Mouse (Mus musculus) limb, embryonic 14.5 days (tissue): ENCODE measurements at regions not wholly inside any gene's neighbourhood (a gene's known extent, or its start where the extent isn't known, plus 50 kb on each side); places are given as distances from the start of the nearest gene placed in this dataset.

Source experiments
- ATAC-seq: fragments of 200-750 bp; cut with Nextera tagmentation; 2 replicates; pipeline ENCODE4 v1.8.0; 2017; ENCODE audit warnings: low read depth, moderate number of reproducible peaks, moderate TSS enrichment; ENCODE audit not compliant: low FRiP score
- DNase-seq: peaks from one replicate; pipeline ENCODE4 v3.0.0-alpha.2; 2015; ENCODE audit warnings: low spot score
- H3K27ac ChIP-seq: fragments of 300-500 bp; sonication (generic); replicated peaks from 2 replicates; pipeline ENCODE4 v1.5.1; 2014; ENCODE audit warnings: low read depth, mild to moderate bottlenecking, low read length, moderate library complexity, mixed read lengths
- H3K27me3 ChIP-seq: fragments of 300-500 bp; sonication (generic); 2 replicates; pipeline ENCODE4 v1.6.1; 2014; ENCODE audit warnings: low read length, mixed read lengths; ENCODE audit not compliant: control insufficient read depth, insufficient read depth
- H3K36me3 ChIP-seq: fragments of 300-500 bp; sonication (generic); 2 replicates; pipeline ENCODE4 v1.6.1; 2014; ENCODE audit warnings: mild to moderate bottlenecking, low read length, moderate library complexity, mixed read lengths; ENCODE audit not compliant: control insufficient read depth, insufficient read depth
- H3K4me1 ChIP-seq: fragments of 300-500 bp; sonication (generic); 2 replicates; pipeline ENCODE4 v1.6.1; 2014; ENCODE audit warnings: antibody characterized with exemption, low read length, mixed read lengths; ENCODE audit not compliant: control insufficient read depth, insufficient read depth
- H3K4me2 ChIP-seq: fragments of 300-500 bp; sonication (generic); replicated peaks from 2 replicates; pipeline ENCODE4 v1.6.1; 2014; ENCODE audit warnings: low read depth, mild to moderate bottlenecking, low read length, moderate library complexity; ENCODE audit not compliant: severe bottlenecking
- H3K4me3 ChIP-seq: fragments of 300-500 bp; sonication (generic); replicated peaks from 2 replicates; pipeline ENCODE4 v1.5.1; 2014; ENCODE audit warnings: low read length
- H3K9ac ChIP-seq: fragments of 300-500 bp; sonication (generic); 2 replicates; pipeline ENCODE4 v1.6.1; 2014; ENCODE audit warnings: mild to moderate bottlenecking, low read depth, low read length, moderate library complexity; ENCODE audit not compliant: severe bottlenecking
- H3K9me3 ChIP-seq: fragments of 300-500 bp; sonication (generic); 2 replicates; pipeline ENCODE4 v1.6.1; 2016; ENCODE audit warnings: low read length; ENCODE audit not compliant: control insufficient read depth
- POLR2A ChIP-seq: fragments of 200-500 bp; IDR thresholded peaks from 2 replicates; pipeline ENCODE4 v1.8.0; 2012; ENCODE audit warnings: inconsistent platforms, mild to moderate bottlenecking, moderate library complexity, borderline replicate concordance; ENCODE audit not compliant: insufficient read depth, insufficient read length; ENCODE audit errors: extremely low read depth
- WGBS: fragments of 180-500 bp; shearing (Covaris S2); extraction: QIAGEN DNeasy Blood & Tissue Kit; methylation state at CpG from one replicate; pipeline ENCODE4 v1.1.7; 2014; 5-methylcytosine and 5-hydroxymethylcytosine counted together

DNA sequence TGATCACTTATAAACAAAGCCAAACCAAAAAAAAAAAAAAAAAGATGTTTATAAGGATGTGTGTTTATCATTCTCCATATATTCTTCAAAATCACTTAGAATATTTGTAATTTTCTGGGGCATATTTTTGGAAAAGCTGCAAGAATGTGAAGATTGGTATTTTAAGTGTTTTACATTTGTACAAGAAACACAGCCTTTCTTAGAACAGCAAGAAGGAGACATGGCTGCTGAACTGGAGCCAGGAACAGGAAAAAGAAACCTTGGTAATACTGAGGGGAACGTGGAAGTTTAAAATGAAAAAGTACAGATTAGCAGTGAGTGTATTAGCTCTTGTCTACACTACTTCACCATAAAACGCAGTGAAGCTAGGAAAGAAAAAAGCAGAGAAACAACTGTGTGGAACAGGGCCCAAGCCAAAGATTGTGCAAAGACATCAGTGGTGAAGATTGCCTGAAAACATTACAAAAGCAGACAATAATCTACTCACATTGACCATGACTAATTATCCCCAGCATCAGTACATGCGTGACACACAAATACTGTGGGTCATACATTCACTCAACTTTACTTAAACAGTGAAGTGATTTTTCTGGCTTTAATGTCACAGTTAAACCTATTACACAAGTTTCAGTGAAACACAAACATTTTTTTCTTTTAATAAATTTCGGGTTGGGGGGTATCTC is 122.8 kb upstream of the Vegfc start:
- 67% methylated on average over 4 of the region's 4 CpGs for WGBS
- Histone ChIP-seq H3K27ac (no peak overlapping the region), H3K36me3 (no peaks in the 10 kb centered on the region), H3K27me3 (no peaks in the 10 kb centered on the region), H3K4me2 (no peak overlapping the region), H3K9me3 (no peaks in the 10 kb centered on the region), H3K4me3 (no peak overlapping the region), H3K9ac (no peak overlapping the region), H3K4me1 (no peaks in the 10 kb centered on the region)
- no peak for TF ChIP-seq POLR2A
- DNase-seq (no peak), ATAC-seq (no peak)

DNA sequence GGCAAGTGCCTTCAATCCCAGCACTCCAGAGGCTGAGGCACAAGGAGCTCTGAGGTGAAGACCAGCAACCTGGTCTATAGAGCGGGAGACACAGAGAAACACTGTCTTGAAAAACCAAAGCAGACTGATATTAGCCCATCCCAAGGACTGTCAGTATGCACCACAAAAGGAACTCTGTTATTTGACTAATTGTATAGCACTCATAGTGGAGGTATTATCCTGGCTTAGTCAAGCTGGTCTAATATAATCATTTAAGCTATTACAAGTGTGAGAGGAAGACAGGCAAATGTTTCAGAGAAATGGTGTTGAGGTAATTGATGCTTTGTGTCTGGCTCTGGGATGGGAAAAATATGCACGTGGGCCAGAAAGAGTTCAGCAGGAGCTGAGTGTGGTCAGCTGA is 121.3 kb upstream of the Vegfc start:
- no peak for ATAC-seq
- no peak for TF ChIP-seq POLR2A
- 64% methylated on average over 2 of the region's 2 CpGs for WGBS

DNA sequence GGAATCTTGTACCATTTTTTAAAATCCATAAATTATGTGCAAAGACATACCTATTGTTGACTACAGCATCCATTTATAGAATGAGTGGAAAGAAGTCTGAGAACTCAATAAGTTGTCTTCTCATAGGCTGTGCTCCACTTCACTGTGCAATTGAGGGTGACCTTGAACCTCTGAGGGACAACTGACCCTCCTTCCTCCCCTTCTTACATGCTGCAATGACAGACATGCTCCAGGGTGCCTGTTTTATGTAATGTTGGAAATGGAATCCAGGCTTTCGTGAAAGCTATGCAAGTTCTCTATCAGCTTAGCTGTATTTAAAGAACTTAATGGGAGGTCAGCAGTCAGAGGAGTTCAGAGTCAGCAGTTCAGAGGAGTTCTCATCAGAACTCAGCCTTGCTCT is 118.9 kb upstream of the Vegfc start:
- H3K9me3 ChIP-seq: no peaks in the 10 kb centered on the region
- TF ChIP-seq POLR2A: no peak
- H3K27ac ChIP-seq: no peak overlapping the region
- no peak overlapping the region for H3K9ac ChIP-seq
- H3K36me3 ChIP-seq: no peaks in the 10 kb centered on the region
- DNase-seq (no peak), ATAC-seq (no peak)
- no peak overlapping the region for H3K4me3 ChIP-seq
- no peak overlapping the region for H3K4me2 ChIP-seq
- no peaks in the 10 kb centered on the region for H3K27me3 ChIP-seq
- no peaks in the 10 kb centered on the region for H3K4me1 ChIP-seq
- WGBS: 56% methylated on average over 1 of the region's 1 CpGs

More for the DNA sequence above, 121.3 kb upstream of the Vegfc start:
- H3K4me1 ChIP-seq: no peaks in the 10 kb centered on the region
- H3K9ac ChIP-seq: no peak overlapping the region
- H3K4me2 ChIP-seq: no peak overlapping the region
- H3K36me3 ChIP-seq: no peaks in the 10 kb centered on the region
- no peak for DNase-seq
- no peaks in the 10 kb centered on the region for H3K27me3 ChIP-seq
- H3K27ac ChIP-seq: no peak overlapping the region
- H3K9me3 ChIP-seq: no peaks in the 10 kb centered on the region
- no peak overlapping the region for H3K4me3 ChIP-seq

DNA sequence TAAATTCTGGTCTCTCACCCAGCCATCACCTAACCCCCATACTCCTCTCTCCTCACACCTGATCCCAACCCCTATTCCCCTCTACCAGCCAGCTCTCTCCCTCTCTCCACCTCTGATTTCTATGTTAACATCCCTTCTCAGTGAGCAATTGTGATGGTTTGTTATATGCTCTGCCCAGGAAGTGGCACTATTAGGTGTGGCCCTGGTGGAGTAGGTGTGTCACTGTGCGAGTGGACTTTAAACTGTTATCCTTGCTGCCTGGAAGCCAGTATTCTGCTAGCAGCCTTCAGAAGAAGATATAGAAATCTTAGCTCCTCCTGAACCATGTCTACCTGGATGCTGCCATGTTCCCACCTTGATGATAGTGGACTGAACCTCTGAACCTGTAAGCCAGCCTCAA is 114.4 kb upstream of the Vegfc start:
- ATAC-seq (no peak), DNase-seq (no peak)
- H3K4me3 ChIP-seq: no peak overlapping the region
- no peaks in the 10 kb centered on the region for H3K27me3 ChIP-seq
- H3K9me3 ChIP-seq: no peaks in the 10 kb centered on the region
- H3K36me3 ChIP-seq: no peaks in the 10 kb centered on the region
- H3K4me1 ChIP-seq: no peaks in the 10 kb centered on the region
- WGBS: 97% methylated on average over 1 of the region's 1 CpGs
- H3K27ac ChIP-seq: no peak overlapping the region
- H3K4me2 ChIP-seq: no peak overlapping the region
- H3K9ac ChIP-seq: no peak overlapping the region
- TF ChIP-seq POLR2A: no peak

DNA sequence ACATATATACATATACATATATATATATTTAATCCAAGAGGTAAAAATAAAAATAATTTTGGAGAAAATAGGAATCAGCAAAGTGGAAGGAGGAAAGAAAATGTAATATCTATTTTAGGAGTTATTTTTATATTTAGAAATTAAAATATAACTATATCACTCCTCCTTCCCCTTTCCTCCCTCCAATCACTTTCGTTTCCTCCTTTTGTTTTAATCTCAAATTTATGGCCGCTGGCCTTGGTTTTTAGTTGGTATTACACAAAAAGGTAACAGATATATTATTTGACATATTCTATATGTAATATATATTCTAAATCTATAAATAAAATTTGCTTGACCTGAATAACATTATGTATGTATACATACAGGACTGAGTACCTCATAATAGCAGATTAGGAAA is 93.1 kb upstream of the Vegfc start:
- no peaks in the 10 kb centered on the region for H3K27me3 ChIP-seq
- no peak overlapping the region for H3K4me3 ChIP-seq
- DNase-seq: no peak
- H3K27ac ChIP-seq: no peak overlapping the region
- no peak overlapping the region for H3K4me2 ChIP-seq
- H3K36me3 ChIP-seq: no peaks in the 10 kb centered on the region
- H3K9ac ChIP-seq: no peak overlapping the region
- 88% methylated on average over 2 of the region's 2 CpGs for WGBS
- H3K4me1 ChIP-seq: no peaks in the 10 kb centered on the region
- TF ChIP-seq POLR2A: no peak
- no peaks in the 10 kb centered on the region for H3K9me3 ChIP-seq
- ATAC-seq: no peak

DNA sequence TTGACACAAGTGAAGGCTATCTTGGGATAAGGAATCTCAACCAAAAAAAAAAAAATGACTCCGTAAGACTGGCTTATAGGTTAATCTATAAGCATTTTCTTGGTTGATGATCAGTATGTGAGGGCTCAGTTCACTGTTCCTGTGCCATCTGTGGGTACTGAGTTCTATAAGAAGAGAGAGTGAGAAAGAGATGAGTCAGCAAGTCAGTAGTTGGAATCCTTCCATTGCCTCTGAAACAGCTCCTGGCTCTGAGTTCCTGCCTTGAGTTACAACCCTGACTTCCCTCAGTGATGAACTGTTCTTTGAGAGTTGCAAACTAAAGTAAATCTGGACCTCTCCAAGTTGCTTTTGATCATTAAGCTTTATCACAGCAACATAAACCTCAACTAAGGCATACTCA is 91.7 kb upstream of the Vegfc start:
- no peaks in the 10 kb centered on the region for H3K36me3 ChIP-seq
- no peaks in the 10 kb centered on the region for H3K27me3 ChIP-seq
- no peak overlapping the region for H3K27ac ChIP-seq
- no peak overlapping the region for H3K9ac ChIP-seq
- no peak overlapping the region for H3K4me2 ChIP-seq
- WGBS: 95% methylated on average over 1 of the region's 1 CpGs
- ATAC-seq: no peak
- no peaks in the 10 kb centered on the region for H3K9me3 ChIP-seq
- no peak for DNase-seq
- no peak overlapping the region for H3K4me3 ChIP-seq
- no peak for TF ChIP-seq POLR2A
- H3K4me1 ChIP-seq: no peaks in the 10 kb centered on the region
